Mouse (Mus musculus) cerebellum, adult 2 months (tissue): Measurements from ENCODE around the gene Neurl1b.

Source experiments
- CTCF ChIP-seq: fragments of 200-500 bp; IDR thresholded peaks from 2 replicates; pipeline ENCODE4 v1.5.1; 2011; ENCODE audit warnings: low read depth, mild to moderate bottlenecking, control low read depth, low read length, moderate library complexity, borderline replicate concordance; ENCODE audit not compliant: insufficient read depth
- POLR2A ChIP-seq: fragments of 200-500 bp; IDR thresholded peaks from 2 replicates; pipeline ENCODE4 v1.6.1; 2011; ENCODE audit warnings: low read length, control low read depth, borderline replicate concordance; ENCODE audit not compliant: insufficient read depth

DNA sequence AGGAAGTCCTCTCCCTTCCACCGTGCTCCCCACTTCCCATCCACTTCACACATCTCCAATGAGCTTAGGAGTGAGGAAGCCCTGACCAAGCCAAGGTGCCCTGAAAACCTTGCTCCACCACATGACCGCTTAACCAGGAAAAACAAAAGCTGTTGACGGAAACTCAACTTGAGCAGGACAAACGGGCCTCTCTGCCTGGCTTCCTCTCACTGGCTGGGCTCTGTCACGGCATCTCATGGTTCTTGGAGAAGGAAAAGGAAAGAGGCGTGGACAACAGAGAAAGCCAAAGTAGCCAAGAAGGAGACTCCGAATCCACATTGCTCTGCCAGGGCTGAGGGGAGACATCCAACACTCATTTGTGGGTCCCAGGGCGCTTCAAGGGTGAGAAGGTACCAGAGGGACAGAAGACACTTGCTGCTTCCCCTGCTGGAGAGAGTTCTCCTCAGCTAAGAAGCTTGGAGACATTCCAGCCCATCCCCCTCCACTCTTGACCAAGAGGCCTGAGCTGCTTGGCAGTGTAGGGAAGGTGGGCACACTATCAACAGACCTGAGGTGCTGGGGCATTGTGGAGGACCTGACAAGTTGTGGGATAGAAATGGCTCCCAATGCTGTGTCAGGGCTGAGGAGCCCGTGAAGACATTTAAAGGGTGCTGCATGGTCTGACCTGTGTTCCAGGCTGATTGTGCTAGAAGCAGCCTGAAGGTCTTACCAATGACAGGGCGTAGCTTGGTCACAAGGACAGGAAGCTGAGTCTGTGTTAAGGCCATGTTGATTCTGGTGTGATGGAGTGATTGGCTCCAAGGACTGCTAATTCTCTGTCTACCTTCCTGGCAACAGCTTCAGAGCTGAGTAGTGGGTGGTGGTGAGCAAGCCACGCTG lies 29.1 kb upstream of the Neurl1b start:
- TF ChIP-seq POLR2A (no peak), CTCF (no peak)
